Mouse (Mus musculus) layer of hippocampus, postnatal 14 days (tissue): ENCODE data around the gene March6. TPM values are rescaled to one million over a fixed set of nuclear protein-coding genes. Genes with fewer than 3 reads are reported as not detected.
A peak's percentile ranks its signal among the peaks of the same experiment; 100 is the strongest.

ENCODE experiments used
- DNase-seq, 2 experiments: peaks; one replicate each; pipeline ENCODE4 v3.0.0; 2021 to 2022; ENCODE audit warnings: low spot score in 2 of 2, mixed read lengths in 1 of 2
- total RNA-seq, 2 experiments: library from RNA; stranded (reverse); gene quantifications; 2 replicates each; pipeline ENCODE4 v1.2.3; 2021

March6 gene
- total RNA-seq, 2 experiments from 2014 or later = 203 to 213 TPM

GRCm38 (mm10) chr15:31454861-31455295 lies 76.0 kb downstream of the March6 start:
- DNase-seq = no peak

- no peak for DNase-seq
These were observed 76.6 kb downstream of the March6 start for GRCm38 (mm10) chr15:31454096-31454860.

DNA sequence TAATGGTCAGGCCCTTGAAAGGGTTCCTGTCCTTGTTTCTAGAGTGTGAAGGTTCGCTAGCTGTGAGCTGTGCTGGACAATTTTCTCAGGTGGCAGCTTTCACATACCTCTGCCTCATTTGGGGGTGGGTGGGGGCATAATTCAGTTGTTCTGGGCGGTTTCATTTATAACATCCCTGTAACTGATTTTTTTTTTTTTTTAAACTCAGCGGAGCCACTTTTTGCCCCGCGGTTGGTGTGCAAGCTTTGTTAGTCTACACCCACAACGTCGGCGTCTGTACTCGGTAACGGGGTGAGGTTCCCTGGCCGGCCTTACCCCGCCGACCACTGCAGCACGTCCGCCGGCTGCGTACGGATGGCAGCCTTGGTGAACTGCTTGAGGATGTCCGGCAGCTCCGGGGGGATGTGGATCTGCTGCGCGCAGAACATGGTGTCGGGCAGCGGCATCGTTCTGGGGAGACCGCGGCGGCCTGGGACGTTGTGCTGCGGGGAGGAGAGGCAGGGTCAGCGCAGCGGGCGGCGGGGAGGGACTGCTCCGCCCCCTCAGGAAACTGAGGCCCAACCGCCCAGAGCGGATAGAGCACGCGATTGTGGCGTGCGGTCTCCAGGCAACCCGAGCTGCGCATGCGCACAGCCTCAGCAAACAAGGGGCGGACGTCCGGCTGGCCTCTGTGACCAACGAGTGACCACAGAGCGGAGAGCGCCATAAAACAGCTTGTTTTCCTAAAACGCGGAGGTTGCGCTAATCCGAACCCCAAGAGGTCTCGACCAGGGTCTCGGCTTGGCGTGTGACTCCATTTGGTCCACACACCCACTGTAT lies 77.5 kb downstream of the March6 start, which contains the start of gene Ropn1l:
Gene Ropn1l (minus strand): TSS at position 640 of the 819 bp plus-strand sequence.
- DNase-seq = peak; percentile 90 to 95

DNA sequence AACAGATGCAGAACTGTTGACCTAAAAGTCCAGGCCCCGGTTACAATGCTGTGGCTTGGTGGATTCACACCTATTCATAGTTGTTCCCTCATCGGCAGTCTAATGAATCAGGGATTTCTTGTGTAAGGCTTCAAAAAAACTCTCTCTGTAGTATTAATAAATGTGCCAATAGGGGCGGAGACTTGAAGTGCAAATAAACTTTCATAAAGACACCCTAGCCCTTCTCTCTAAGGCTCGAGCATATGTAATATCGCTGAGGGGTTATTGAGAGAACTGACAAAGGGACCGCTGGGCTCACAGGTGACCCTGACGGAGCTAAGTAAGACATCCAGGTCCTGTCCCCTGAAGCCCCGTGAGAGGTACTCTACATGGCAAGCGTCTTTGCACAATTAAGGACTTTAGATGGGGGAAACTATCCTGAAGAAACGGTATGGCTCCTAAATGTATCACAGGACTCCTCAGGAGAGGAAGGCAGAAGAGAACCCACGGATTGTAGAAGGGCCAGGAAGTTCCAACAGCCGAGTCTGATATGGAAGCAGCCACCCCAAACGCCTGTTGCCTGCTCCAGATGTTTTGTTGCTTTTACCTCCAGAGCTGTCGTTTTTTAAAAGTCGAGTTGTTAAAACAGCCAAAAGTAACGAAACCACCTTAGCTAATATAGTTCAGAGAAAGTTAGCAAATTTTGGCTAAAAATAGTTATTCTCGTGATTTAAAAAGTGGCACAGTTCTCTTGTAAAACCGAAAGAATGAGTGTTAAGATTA lies 78.3 kb downstream of the March6 start:
- no peak for DNase-seq

- DNase-seq = no peak
These were observed 81.1 kb downstream of the March6 start for GRCm38 (mm10) chr15:31449772-31450171.

DNA sequence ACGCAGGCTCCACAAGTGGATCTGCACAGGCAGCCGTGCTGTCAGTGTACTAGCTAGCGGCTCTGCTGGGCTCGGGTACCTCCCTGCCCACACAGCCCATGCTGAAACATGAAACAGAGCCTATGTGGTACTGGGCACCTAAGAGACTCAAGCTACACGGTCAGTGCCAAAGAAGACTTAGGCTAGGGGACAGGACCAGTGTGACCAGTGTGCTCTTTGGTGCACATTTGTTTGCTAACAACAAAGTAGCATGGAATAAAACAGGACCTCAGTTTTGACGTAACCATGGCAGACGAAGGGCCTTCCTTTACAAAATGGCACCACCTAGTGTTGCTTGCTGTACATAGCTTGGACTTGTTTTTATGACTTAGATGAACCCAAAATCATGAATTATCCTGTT lies 83.7 kb downstream of the March6 start:
- peak; percentile 57 to 79 for DNase-seq

DNA sequence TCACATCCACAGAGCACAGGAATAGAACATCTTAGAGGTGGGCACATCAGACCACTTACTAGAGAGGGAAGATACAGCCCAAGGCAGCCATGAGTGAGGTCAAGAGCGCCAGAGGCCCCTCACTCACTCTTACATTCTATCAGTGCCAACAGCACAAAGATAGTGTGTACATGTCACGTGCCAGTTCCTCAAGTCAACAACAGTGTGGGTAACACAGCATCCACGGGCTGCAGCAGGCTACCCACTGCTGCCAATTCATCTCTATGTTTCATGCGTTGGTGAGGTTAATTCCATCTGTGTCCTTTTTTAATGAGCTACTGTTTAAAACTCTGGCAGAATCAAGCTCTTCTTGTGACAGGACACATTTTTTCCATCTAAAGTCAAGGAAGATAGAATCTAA lies 88.2 kb downstream of the March6 start:
- peak; percentile 42 to 57 for DNase-seq

GRCm38 (mm10) chr15:31441996-31442395 lies 88.9 kb downstream of the March6 start:
- DNase-seq = no peak

DNA sequence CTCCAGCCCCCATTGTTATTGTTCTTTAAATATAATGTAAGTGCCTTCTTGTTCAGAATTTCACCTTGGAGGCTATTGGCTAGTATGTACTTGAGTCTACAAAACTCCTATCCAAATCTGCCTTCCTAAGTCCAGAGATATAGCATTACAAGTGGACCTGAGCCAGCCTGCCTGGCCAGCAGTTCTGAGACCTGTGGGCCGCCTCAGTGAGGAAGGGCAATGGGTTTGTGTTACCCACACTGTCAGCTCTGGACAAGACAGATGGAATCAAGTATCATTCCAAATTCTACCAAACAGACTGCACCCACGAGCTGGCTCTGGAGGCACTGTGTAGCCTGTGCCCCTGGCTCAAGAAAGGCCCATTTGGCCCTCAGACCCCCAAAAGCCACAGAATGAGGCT lies 94.0 kb downstream of the March6 start:
- no peak for DNase-seq

DNA sequence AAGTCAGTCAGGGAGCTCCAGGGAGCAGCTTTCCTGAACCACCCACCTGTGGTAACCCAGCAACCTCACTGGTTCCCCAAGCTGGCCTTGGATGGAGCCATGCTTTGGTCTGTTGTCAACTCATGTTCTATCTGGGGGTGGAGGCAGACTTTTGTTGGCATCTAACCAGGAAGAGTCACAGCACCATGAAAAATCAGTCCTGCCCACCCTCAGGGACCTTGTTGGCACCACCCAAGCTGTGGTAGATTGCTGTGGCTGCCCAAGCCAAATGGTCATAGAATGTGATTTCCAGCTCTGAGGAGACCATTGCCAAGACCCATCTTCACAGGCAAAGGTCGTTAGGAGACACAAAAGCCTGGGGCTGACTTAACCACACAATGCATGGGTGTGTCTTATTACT lies 94.8 kb downstream of the March6 start:
- DNase-seq = no peak

GRCm38 (mm10) chr15:31433768-31434167 lies 97.1 kb downstream of the March6 start:
- DNase-seq = no peak

DNA sequence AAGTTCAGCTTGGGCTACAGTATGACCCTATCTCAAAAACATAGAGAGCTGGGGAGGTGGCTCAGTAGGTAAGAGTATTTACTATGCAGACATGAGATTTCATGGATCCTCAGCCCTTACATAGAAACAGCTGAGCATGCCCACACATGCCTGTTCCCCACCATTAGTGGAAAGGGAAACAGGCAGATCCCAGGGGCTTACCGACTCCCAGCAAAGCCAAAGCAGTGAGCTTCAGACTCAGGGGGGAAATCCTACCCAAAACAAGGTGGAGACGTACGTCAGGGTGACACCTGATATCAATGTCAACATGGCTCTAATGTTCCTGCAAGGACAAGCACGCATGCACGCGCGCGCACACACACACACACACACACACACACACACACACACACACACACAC lies 99.0 kb downstream of the March6 start:
- DNase-seq = no peak

GRCm38 (mm10) chr15:31430014-31430413 lies 100.8 kb downstream of the March6 start:
- no peak for DNase-seq

- no peak for DNase-seq
These were observed 101.4 kb downstream of the March6 start for GRCm38 (mm10) chr15:31429429-31429828.

DNA sequence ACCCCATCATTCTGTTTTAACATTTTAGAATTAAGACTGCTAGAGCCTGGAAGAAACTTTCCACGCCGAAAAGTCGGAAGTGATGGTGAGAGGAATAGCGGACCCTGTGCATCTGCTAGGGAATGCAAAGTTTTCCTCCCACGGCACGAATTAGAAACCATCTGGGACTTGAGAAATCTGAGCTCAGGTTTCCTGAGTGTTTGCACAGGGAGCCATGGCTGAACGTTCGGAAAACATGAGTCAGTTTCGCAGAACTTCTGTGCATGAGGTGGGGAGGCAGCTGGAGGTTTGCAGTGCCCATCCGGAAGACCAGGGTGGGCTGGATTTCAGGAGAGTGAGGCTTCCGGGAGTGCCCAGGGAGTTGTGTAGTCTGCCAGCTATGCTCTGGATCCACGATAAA lies 102.3 kb downstream of the March6 start:
- DNase-seq = peak in 1 of 2 experiments; percentile 58

- no peak for DNase-seq
These were observed 103.5 kb downstream of the March6 start for GRCm38 (mm10) chr15:31427390-31427789.

DNA sequence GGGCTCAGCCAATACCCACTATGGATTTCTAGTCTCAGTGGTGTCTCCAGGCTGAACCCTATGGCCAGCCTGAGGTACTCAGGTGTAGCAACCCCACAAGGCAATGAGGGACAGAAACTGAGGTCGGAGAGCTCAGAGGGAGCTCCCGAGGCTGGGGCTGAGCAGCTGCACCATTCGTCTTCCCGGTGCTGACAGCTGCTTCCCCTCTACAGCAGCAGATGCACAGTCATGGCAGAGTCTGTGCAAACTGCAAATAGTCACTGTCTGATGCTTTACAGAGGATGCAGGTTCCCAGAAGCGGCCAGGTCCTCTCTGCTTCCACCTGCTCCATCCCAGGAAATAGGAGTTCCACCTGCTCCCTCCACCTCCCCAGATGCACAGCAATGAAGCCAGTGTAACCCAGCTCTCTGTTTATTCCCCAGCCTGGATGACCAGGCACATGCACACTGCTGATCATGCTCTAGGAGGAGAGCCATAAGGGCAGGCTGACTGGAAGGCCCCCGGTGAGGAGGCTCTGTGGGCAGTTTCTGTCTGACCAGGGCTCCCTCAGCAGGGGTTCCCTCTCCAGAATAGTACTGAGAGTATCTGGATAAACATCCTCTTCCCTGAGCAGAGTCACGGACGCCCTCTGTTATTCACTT lies 104.7 kb downstream of the March6 start:
- DNase-seq = no peak

GRCm38 (mm10) chr15:31422649-31423369 lies 108.0 kb downstream of the March6 start:
- no peak for DNase-seq

DNA sequence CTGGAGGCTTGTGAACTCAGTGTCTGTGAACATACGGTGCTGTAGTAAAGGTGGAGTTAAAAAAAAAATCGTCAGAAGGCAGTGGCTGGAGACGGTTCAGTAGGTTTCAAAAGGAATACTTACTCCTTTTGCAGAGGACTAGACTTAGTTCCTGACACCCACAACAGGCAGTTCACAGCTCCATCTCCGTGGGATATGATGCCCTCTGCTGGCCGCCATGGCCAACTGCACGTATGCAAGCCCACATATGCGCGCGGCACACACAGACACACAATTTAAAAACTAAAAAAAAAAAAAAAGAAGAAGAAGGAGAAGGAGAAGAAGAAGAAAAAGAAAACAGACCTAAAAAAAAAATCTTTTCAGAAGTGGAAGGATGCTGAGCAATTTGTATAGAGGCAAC lies 111.8 kb downstream of the March6 start:
- no peak for DNase-seq

- DNase-seq = no peak
These were observed 112.2 kb downstream of the March6 start for GRCm38 (mm10) chr15:31418686-31419024.
